Mouse (Mus musculus): ENCODE results near the gene Ube2z. TPM values are rescaled to one million over a fixed set of nuclear protein-coding genes. Genes with fewer than 3 reads are reported as not detected.
A peak's percentile ranks its signal among the peaks of the same experiment; 100 is the strongest.

The Ube2z gene
- polyA plus RNA-seq, 2 experiments, result 10.7 to 15.7 TPM

DNA sequence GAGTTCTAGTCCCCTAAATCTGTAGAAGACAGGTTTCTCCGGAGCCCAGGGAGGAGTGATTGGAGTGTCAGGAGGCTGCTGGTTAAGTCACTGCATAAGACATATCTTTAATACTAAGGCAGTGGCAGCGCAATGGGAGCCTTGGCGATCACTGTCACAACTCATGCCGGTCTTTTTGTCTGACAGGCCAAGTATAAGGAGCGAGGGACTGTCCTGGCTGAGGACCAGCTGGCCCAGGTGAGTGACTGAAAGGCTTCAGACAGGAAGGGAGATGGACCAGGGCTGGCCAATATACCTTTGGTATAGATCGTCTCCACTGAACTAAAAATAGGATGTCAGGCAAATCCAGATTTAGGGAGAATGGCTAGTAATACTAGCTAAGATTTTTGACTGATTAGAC lies 30.1 kb downstream of the Ube2z start:
- Histone ChIP-seq H3K4me1 (replicated peaks; ENCODE audit: control insufficient read depth in 2 of 2, insufficient read depth in 2 of 2, low read length in 1 of 2) (peaks cover 14 to 27% of the 10 kb centered on the region in 2 experiments), H3K9ac (replicated peaks) (peak overlapping the region; percentile 81), H3K27ac (peak overlapping the region; percentile 7), H3K4me2 (ENCODE audit: low read depth) (peak overlapping the region; percentile 66), H3K36me3 (replicated peaks; ENCODE audit: control insufficient read depth, insufficient read depth, low read depth) (peaks cover 7% of the 10 kb centered on the region; the same call in 1 of the 2 replicates), H3K27me3 (ENCODE audit: control insufficient read depth, insufficient read depth, low read length) (no peaks in the 10 kb centered on the region), H3K4me3 (ENCODE audit: insufficient read depth in 1 of 2, low read depth in 2 of 2, low read length in 2 of 2) (peak overlapping the region; percentile 84 to 93), H3K9me3 (ENCODE audit: control insufficient read depth, low read length) (no peaks in the 10 kb centered on the region)
- WGBS (ENCODE audit: insufficient replicate concordance), result 5% methylated on average over 6 of the region's 6 CpGs
- ATAC-seq (ENCODE audit: insufficient read depth), result peak; percentile 40; the same call in 1 of the 2 replicates
- TF ChIP-seq CTCF (IDR thresholded peaks at IDR 0.05; ENCODE audit: low read depth) (no peak), EP300 (IDR thresholded peaks at IDR 0.05; ENCODE audit: low read depth) (no peak)
- DNase-seq (ENCODE audit: low read depth in 3 of 3, low spot score in 3 of 3), result no peak

DNA sequence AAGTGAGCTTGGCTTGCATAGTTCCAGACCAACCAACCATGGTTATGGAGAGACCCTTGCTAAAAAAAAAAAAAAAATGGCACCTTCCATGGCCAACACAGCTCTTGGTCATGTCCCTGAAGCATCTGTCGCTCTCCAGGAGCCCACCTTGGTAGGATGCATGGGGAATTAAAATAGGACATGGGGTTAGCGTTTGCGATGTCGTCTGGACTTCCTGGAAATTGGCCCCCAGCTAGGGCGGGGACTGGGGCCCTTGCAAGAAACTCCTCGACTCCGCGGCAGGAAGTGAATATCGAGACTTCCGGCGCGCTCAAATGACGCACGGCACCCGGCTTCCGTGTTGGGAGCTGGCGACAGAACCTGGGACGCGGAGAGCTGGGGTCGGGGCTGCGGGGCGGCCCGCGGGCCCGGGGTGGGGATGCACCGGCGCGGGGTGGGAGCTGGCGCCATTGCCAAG lies 30.6 kb downstream of the Ube2z start, which contains the start of gene Snf8:
Gene Snf8 (plus strand): TSS at position 290 of the 457 bp plus-strand sequence.
- under 1% methylated on average over 29 of the region's 29 CpGs for WGBS (ENCODE audit: insufficient replicate concordance)
- Histone ChIP-seq H3K4me2 (ENCODE audit: low read depth) (peak within 1 kb of the TSS; percentile 66), H3K4me1 (replicated peaks; ENCODE audit: control insufficient read depth in 2 of 2, insufficient read depth in 2 of 2, low read length in 1 of 2) (peaks cover 14 to 27% of the 10 kb centered on the region in 2 experiments), H3K9me3 (ENCODE audit: control insufficient read depth, low read length) (no peaks in the 10 kb centered on the region), H3K9ac (replicated peaks) (peak within 1 kb of the TSS; percentile 81), H3K27me3 (ENCODE audit: control insufficient read depth, insufficient read depth, low read length) (no peaks in the 10 kb centered on the region), H3K4me3 (ENCODE audit: insufficient read depth in 1 of 2, low read depth in 2 of 2, low read length in 2 of 2) (peak within 1 kb of the TSS; percentile 84 to 93), H3K27ac (peak within 1 kb of the TSS; percentile 49), H3K36me3 (replicated peaks; ENCODE audit: control insufficient read depth, insufficient read depth, low read depth) (peaks cover 7% of the 10 kb centered on the region; the same call in 1 of the 2 replicates)
- no peak for TF ChIP-seq CTCF (IDR thresholded peaks at IDR 0.05; ENCODE audit: low read depth)
- TF ChIP-seq EP300 (IDR thresholded peaks at IDR 0.05; ENCODE audit: low read depth), result 0 out of 2 replicates have a peak, but pooled peaks have one; percentile 16
- ATAC-seq (ENCODE audit: insufficient read depth) (peak; percentile 88), DNase-seq (ENCODE audit: low read depth in 3 of 3, low spot score in 3 of 3) (peak; percentile 88 to 89 (median 88))

- peaks cover 14 to 27% of the 10 kb centered on the region in 2 experiments for H3K4me1 ChIP-seq (replicated peaks; ENCODE audit: control insufficient read depth in 2 of 2, insufficient read depth in 2 of 2, low read length in 1 of 2)
- TF ChIP-seq CTCF (IDR thresholded peaks at IDR 0.05; ENCODE audit: low read depth), result no peak
- TF ChIP-seq EP300 (IDR thresholded peaks at IDR 0.05; ENCODE audit: low read depth), result no peak
- no peaks in the 10 kb centered on the region for H3K9me3 ChIP-seq (ENCODE audit: control insufficient read depth, low read length)
- no peak for ATAC-seq (ENCODE audit: insufficient read depth)
- peak overlapping the region; percentile 66 for H3K4me2 ChIP-seq (ENCODE audit: low read depth)
- peak overlapping the region; percentile 84 to 93 for H3K4me3 ChIP-seq (ENCODE audit: insufficient read depth in 1 of 2, low read depth in 2 of 2, low read length in 2 of 2)
- H3K27ac ChIP-seq, result peak overlapping the region; percentile 49
- DNase-seq (ENCODE audit: low read depth in 3 of 3, low spot score in 3 of 3), result peak in 1 of 3 experiments; percentile 23
- H3K36me3 ChIP-seq (replicated peaks; ENCODE audit: control insufficient read depth, insufficient read depth, low read depth), result peaks cover 3% of the 10 kb centered on the region; the same call in 1 of the 2 replicates
- 33% methylated on average over 8 of the region's 8 CpGs for WGBS (ENCODE audit: insufficient replicate concordance)
- peak overlapping the region; percentile 81 for H3K9ac ChIP-seq (replicated peaks)
- H3K27me3 ChIP-seq (ENCODE audit: control insufficient read depth, insufficient read depth, low read length), result no peaks in the 10 kb centered on the region
Observed at GRCm38 (mm10) chr11:96034116-96034515, 31.1 kb downstream of the Ube2z start.

DNA sequence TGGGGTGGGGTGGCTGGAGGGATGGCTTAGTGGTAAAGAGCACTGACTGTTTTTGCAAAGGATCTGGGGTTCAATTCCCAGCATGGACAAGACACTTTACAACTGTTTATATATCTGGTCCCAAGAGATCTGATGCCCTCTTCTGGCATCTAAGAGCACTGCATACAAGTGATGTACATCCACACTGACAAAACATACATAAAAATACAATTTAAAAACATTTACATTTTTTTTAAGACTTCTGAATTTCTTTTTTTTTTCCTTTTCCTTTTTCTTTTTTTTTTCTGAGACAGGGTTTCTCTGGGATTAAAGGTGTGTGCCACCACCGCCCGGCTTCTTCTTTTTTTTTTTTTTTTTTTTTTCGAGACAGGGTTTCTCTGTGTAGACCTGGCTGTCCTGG lies 31.9 kb downstream of the Ube2z start:
- H3K27ac ChIP-seq, result no peak overlapping the region
- H3K36me3 ChIP-seq (replicated peaks; ENCODE audit: control insufficient read depth, insufficient read depth, low read depth), result no peaks in the 10 kb centered on the region
- TF ChIP-seq CTCF (IDR thresholded peaks at IDR 0.05; ENCODE audit: low read depth), result peak; percentile 50; the same call in 1 of the 2 replicates
- no peak for TF ChIP-seq EP300 (IDR thresholded peaks at IDR 0.05; ENCODE audit: low read depth)
- ATAC-seq (ENCODE audit: insufficient read depth) (no peak), DNase-seq (ENCODE audit: low read depth in 3 of 3, low spot score in 3 of 3) (peak in 1 of 3 experiments; percentile 24)
- 92% methylated on average over 2 of the region's 3 CpGs for WGBS (ENCODE audit: insufficient replicate concordance)
- H3K27me3 ChIP-seq (ENCODE audit: control insufficient read depth, insufficient read depth, low read length), result no peaks in the 10 kb centered on the region
- H3K9ac ChIP-seq (replicated peaks), result no peak overlapping the region
- peaks cover 11 to 23% of the 10 kb centered on the region in 2 experiments for H3K4me1 ChIP-seq (replicated peaks; ENCODE audit: control insufficient read depth in 2 of 2, insufficient read depth in 2 of 2, low read length in 1 of 2)
- H3K9me3 ChIP-seq (ENCODE audit: control insufficient read depth, low read length), result no peaks in the 10 kb centered on the region
- no peak overlapping the region for H3K4me3 ChIP-seq (ENCODE audit: insufficient read depth in 1 of 2, low read depth in 2 of 2, low read length in 2 of 2)
- no peak overlapping the region for H3K4me2 ChIP-seq (ENCODE audit: low read depth)

- H3K27ac ChIP-seq, result no peak overlapping the region
- H3K27me3 ChIP-seq (ENCODE audit: control insufficient read depth, insufficient read depth, low read length), result no peaks in the 10 kb centered on the region
- no peak overlapping the region for H3K4me2 ChIP-seq (ENCODE audit: low read depth)
- TF ChIP-seq CTCF (IDR thresholded peaks at IDR 0.05; ENCODE audit: low read depth), result peak; percentile 50
- TF ChIP-seq EP300 (IDR thresholded peaks at IDR 0.05; ENCODE audit: low read depth), result no peak
- no peak overlapping the region for H3K4me3 ChIP-seq (ENCODE audit: insufficient read depth in 1 of 2, low read depth in 2 of 2, low read length in 2 of 2)
- H3K4me1 ChIP-seq (replicated peaks; ENCODE audit: control insufficient read depth in 2 of 2, insufficient read depth in 2 of 2, low read length in 1 of 2), result peaks cover 11 to 18% of the 10 kb centered on the region in 2 experiments
- no peaks in the 10 kb centered on the region for H3K36me3 ChIP-seq (replicated peaks; ENCODE audit: control insufficient read depth, insufficient read depth, low read depth)
- DNase-seq (ENCODE audit: low read depth in 3 of 3, low spot score in 3 of 3) (no peak), ATAC-seq (ENCODE audit: insufficient read depth) (no peak)
- no peaks in the 10 kb centered on the region for H3K9me3 ChIP-seq (ENCODE audit: control insufficient read depth, low read length)
- H3K9ac ChIP-seq (replicated peaks), result no peak overlapping the region
- WGBS (ENCODE audit: insufficient replicate concordance), result 61% methylated on average over 2 of the region's 2 CpGs
Observed at GRCm38 (mm10) chr11:96031701-96032100, 33.5 kb downstream of the Ube2z start.

Measured in liver, embryonic 14.5 days (tissue).